Mouse (Mus musculus): Measurements from ENCODE around the gene Hnrnph1.

DNA sequence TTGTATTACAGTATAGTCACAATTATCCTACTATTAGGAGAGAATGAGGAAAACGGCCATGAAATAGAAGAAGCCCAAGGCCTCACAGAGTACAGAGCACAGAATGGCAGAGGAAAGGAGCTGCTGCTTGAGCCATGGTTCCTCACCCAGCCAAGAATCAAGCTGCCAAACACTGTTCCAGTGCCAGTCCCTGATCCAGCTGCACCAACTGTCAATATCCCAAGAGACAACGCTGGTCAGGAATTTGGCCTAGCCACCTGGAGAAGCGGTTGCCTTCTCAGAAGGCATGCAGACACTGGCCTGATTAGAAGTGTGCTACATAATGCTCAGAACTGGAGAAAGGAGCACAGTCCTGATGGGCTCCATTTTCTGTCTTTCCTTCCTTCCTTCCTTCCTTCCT lies 43.6 kb upstream of the Hnrnph1 start:
- TF ChIP-seq CTCF (conservative IDR thresholded peaks at IDR 0.05; ENCODE audit: low read length) (no peak), POU5F1 (IDR thresholded peaks at IDR 0.05; ENCODE audit: borderline replicate concordance, low read length) (no peak)

All from E14TG2a.4 (cell line).